Mouse (Mus musculus) midbrain, embryonic 11.5 days (tissue): Measurements from ENCODE around the gene Gstcd. TPM values are rescaled to one million over a fixed set of nuclear protein-coding genes. Genes with fewer than 3 reads are reported as not detected.

Source experiments
- ATAC-seq: fragments of 200-750 bp; cut with Nextera tagmentation; 2 replicates; pipeline ENCODE4 v1.8.0; 2017; ENCODE audit warnings: moderate TSS enrichment, moderate library complexity; ENCODE audit not compliant: low FRiP score
- DNase-seq: peaks from one replicate; pipeline ENCODE4 v3.0.0; 2015; ENCODE audit warnings: low spot score; ENCODE audit errors: missing footprints
- H3K27ac ChIP-seq: fragments of 300-500 bp; sonication (generic); 2 replicates; pipeline ENCODE4 v1.5.1; 2014; ENCODE audit warnings: low read depth, low read length
- H3K27me3 ChIP-seq: fragments of 300-500 bp; sonication (generic); 2 replicates; pipeline ENCODE4 v1.6.1; 2014; ENCODE audit warnings: mild to moderate bottlenecking, low read length, moderate library complexity, mixed read lengths; ENCODE audit not compliant: control insufficient read depth, insufficient read depth
- H3K36me3 ChIP-seq: fragments of 300-500 bp; sonication (generic); 2 replicates; pipeline ENCODE4 v1.6.1; 2014; ENCODE audit warnings: mild to moderate bottlenecking, low read length, moderate library complexity, mixed read lengths; ENCODE audit not compliant: control insufficient read depth, insufficient read depth
- H3K4me1 ChIP-seq: fragments of 300-500 bp; sonication (generic); 2 replicates; pipeline ENCODE4 v1.6.1; 2014; ENCODE audit warnings: low read length; ENCODE audit not compliant: control insufficient read depth, insufficient read depth
- H3K4me2 ChIP-seq: fragments of 300-500 bp; sonication (generic); 2 replicates; pipeline ENCODE4 v1.6.1; 2014; ENCODE audit warnings: mild to moderate bottlenecking, moderate library complexity
- H3K4me3 ChIP-seq: fragments of 300-500 bp; sonication (generic); 2 replicates; pipeline ENCODE4 v1.5.1; 2014; ENCODE audit warnings: low read depth, low read length
- H3K9ac ChIP-seq: fragments of 300-500 bp; sonication (generic); 2 replicates; pipeline ENCODE4 v1.6.1; 2014; ENCODE audit warnings: low read length
- H3K9me3 ChIP-seq: fragments of 300-500 bp; sonication (generic); 2 replicates; pipeline ENCODE4 v1.6.1; 2016; ENCODE audit warnings: low read length; ENCODE audit not compliant: control insufficient read depth
- WGBS: fragments of 180-500 bp; shearing (Covaris S2); extraction: QIAGEN DNeasy Blood & Tissue Kit; methylation state at CpG from one replicate; pipeline ENCODE4 v1.1.7; 2014; 5-methylcytosine and 5-hydroxymethylcytosine counted together
- polyA plus RNA-seq: library from polyadenylated mRNA; unstranded; fragments of >200 nt; fragmentation: Nextera tagmentation; extraction: Ambion mirVana; gene quantifications from 2 replicates; pipeline ENCODE4 v1.2.1, GENCODE M21; 2014

Gstcd gene
- 9.5 and 11.7 TPM in 2 replicates for polyA plus RNA-seq

DNA sequence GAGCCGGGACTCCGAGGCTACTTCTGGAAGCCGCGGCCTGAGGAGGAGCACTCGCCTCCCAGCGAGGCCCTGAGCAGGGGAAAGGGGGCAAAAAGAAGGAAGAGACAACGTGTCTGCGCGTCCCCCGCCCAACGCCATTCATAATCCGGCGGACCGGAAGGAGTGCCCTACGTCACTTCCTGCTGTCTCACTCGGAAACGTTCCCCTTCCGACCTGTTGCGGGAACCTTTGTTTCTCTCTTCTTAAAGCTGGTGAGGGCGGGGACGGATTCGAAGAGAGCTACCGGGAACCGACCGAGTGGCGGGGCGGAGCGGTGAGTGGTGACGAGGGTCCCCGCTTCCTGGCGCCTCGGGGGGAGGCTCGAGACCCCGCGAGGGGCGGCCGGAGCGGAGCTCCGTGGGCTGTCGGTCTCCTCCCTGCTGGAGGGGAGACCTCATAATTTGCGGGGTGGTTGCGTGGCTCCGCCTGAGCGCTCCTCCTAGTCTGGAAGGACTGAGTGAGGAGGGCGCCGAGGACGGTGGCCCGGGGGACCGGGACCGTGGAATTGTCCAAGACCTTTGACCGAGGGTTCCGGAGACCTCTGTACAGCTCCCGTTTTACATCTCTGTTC lies at the start of gene Gstcd, which contains the start of gene Ints12:
TSS of gene Gstcd (minus strand) at position 370 of the 610 bp plus-strand sequence.
TSS of gene Ints12 (plus strand) at position 177 of the 610 bp plus-strand sequence.
- H3K9ac ChIP-seq: peak within 1 kb of the TSS; percentile 98

DNA sequence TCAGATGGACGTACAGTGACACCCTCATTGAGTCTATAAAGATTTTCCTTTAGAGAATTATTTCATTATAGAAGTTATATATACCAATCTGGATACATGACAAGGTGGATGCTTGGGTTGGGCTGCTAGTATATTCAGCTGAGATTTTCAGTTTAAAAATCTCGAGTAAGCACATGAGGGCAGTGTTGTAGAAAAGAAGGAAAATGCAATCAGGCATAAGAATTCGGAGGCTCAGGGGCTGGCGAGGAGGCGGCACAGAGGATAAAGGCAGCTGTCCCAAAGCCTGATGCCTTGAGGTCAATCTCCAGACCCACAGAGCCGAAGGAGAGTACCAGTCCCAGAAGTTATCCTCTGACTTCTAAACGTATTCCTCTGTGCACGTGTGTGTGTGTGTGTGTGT lies 40.8 kb upstream of the Gstcd start:
- DNase-seq (no peak), ATAC-seq (0 out of 2 replicates have a peak, but pooled peaks have one; percentile 38)
- no peak overlapping the region for H3K4me2 ChIP-seq
- no peak overlapping the region for H3K9ac ChIP-seq
- no peak overlapping the region for H3K4me3 ChIP-seq
- no peaks in the 10 kb centered on the region for H3K27me3 ChIP-seq
- no peaks in the 10 kb centered on the region for H3K36me3 ChIP-seq
- H3K9me3 ChIP-seq: no peaks in the 10 kb centered on the region
- no peaks in the 10 kb centered on the region for H3K4me1 ChIP-seq
- WGBS: 62% methylated on average over 8 of the region's 8 CpGs
- no peak overlapping the region for H3K27ac ChIP-seq

More for the DNA sequence above, at the start of gene Gstcd, which contains the start of gene Ints12:
- Histone ChIP-seq H3K27ac (peak within 1 kb of the TSS; percentile 98), H3K4me3 (peak within 1 kb of the TSS; percentile 88), H3K4me2 (peak within 1 kb of the TSS; percentile 75), H3K36me3 (no peaks in the 10 kb centered on the region), H3K4me1 (peaks cover 10% of the 10 kb centered on the region), H3K27me3 (no peaks in the 10 kb centered on the region), H3K9me3 (no peaks in the 10 kb centered on the region)
- whole genome bisulfite sequencing: 0% methylated on average over 52 of the region's 53 CpGs
- peak; percentile 99 for DNase-seq
- ATAC-seq: peak; percentile 98

DNA sequence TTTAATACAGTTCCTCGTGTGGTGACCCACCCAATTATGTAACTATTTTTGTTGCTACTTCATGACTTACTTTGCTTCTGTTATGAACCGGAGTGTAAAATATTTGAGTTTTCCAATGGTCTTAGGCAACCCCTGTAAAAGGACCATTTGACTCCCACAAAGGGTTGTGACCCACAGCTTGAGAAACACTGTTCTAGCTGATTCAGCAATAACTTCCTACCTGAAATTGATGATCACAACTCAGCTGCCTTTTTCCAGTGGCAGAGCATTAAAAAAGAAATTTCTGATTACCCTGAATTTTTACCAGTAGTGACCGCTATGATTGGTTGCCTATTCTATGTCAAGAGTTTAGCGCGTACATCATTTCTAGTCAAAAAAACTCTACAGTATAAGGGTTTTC lies 39.5 kb upstream of the Gstcd start:
- Histone ChIP-seq H3K9ac (no peak overlapping the region), H3K27ac (no peak overlapping the region), H3K4me2 (no peak overlapping the region), H3K4me3 (no peak overlapping the region), H3K27me3 (no peaks in the 10 kb centered on the region), H3K4me1 (no peaks in the 10 kb centered on the region), H3K36me3 (no peaks in the 10 kb centered on the region), H3K9me3 (no peaks in the 10 kb centered on the region)
- DNase-seq: no peak
- 95% methylated on average over 5 of the region's 5 CpGs for WGBS
- no peak for ATAC-seq

DNA sequence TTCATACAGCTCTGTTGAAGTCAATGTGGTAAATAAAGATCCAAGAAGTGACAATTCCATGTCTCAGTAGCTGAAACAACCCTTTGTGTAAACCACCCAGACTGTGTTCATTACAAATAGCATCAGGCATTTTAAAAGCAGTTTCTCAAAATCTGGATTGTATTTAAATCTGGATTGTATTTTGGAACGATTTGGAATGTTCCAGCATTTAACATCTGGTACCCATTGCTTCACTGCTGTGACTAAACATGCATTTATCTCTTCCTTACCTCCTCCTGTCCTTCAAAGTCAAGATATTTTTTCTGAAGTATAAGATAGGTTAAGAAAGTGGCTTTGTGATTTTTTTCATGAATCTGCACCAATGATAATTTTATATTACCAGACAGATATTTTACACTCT lies 21.4 kb upstream of the Gstcd start:
- no peak for DNase-seq
- ATAC-seq: no peak
- 67% methylated on average over 1 of the region's 1 CpGs for WGBS
- Histone ChIP-seq H3K27ac (no peak overlapping the region), H3K36me3 (peaks cover 3% of the 10 kb centered on the region; the same call in 1 of the 2 replicates), H3K4me1 (no peaks in the 10 kb centered on the region), H3K9me3 (no peaks in the 10 kb centered on the region), H3K4me3 (no peak overlapping the region), H3K27me3 (no peaks in the 10 kb centered on the region), H3K9ac (no peak overlapping the region), H3K4me2 (no peak overlapping the region)

DNA sequence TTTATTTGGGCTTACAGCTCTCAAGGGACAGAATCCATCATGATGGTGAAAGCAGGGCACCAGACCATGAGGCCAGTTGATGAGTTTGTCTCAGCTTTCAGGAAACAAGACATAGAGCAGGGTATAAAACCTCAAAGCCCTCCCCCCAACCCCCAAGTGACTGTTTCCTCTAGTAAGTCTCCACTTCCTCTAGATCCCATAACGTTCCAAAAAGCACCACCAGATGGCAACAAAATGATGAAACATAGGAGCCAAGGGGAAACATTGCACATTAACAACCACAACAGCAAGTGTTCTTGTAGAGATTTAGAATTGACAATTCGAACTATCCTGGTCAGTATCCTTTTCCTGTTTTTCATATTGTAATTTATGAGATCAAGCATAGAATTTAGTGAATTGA lies 19.9 kb upstream of the Gstcd start:
- Histone ChIP-seq H3K27me3 (no peaks in the 10 kb centered on the region), H3K4me1 (no peaks in the 10 kb centered on the region), H3K4me2 (no peak overlapping the region), H3K36me3 (peaks cover 3% of the 10 kb centered on the region; the same call in 1 of the 2 replicates), H3K9me3 (no peaks in the 10 kb centered on the region), H3K9ac (no peak overlapping the region), H3K27ac (no peak overlapping the region), H3K4me3 (no peak overlapping the region)
- DNase-seq: peak; percentile 90
- peak; percentile 42; the same call in 1 of the 2 replicates for ATAC-seq
- 33% methylated on average over 2 of the region's 2 CpGs for WGBS

DNA sequence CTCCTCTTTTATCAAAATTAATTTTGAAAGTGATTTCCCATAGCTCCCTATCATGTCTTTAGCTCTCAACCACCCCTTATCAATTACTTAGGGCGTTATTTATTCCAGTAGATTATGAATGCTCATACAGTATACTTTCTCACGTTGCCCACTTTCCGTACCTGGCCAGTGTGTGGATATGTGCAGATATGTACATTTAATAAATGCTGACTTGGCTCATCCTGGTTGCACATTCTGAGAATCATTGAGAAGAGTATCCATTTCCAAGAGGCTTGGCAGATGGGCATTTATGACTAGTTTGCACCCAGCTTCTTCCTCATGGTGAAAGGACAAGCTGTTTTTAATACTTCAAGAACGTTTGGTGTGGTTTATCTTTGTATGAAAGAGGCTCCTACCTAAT lies 18.0 kb upstream of the Gstcd start:
- H3K36me3 ChIP-seq: peaks cover 5% of the 10 kb centered on the region; the same call in 1 of the 2 replicates
- H3K9me3 ChIP-seq: no peaks in the 10 kb centered on the region
- H3K27me3 ChIP-seq: no peaks in the 10 kb centered on the region
- ATAC-seq (no peak), DNase-seq (peak; percentile 65)
- no peak overlapping the region for H3K4me3 ChIP-seq
- H3K9ac ChIP-seq: no peak overlapping the region
- no peak overlapping the region for H3K4me2 ChIP-seq
- no peak overlapping the region for H3K27ac ChIP-seq
- H3K4me1 ChIP-seq: no peaks in the 10 kb centered on the region
- WGBS: 93% methylated on average over 4 of the region's 4 CpGs

DNA sequence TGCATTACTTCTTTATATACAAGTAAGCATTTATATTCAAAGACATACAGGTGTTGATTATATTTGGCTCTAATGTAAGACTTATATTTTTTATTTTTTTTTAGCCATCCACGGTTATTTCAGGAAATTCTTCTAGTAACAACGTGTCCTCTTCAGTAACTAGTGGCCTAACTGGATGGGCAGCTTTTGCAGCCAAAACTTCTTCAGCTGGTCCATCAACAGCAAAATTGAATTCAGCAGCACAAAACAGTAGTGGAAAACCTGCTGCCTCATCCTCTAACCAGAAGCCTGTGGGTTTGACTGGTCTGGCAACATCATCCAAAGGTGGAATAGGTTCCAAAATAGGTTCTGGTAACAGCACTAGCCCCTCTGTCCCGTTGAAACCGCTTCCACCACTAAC lies 16.9 kb upstream of the Gstcd start:
- DNase-seq: no peak
- Histone ChIP-seq H3K9ac (no peak overlapping the region), H3K4me1 (no peaks in the 10 kb centered on the region), H3K9me3 (no peaks in the 10 kb centered on the region), H3K27me3 (no peaks in the 10 kb centered on the region), H3K36me3 (peaks cover 7% of the 10 kb centered on the region), H3K27ac (no peak overlapping the region), H3K4me3 (no peak overlapping the region), H3K4me2 (no peak overlapping the region)
- no peak for ATAC-seq
- WGBS: 96% methylated on average over 4 of the region's 4 CpGs

DNA sequence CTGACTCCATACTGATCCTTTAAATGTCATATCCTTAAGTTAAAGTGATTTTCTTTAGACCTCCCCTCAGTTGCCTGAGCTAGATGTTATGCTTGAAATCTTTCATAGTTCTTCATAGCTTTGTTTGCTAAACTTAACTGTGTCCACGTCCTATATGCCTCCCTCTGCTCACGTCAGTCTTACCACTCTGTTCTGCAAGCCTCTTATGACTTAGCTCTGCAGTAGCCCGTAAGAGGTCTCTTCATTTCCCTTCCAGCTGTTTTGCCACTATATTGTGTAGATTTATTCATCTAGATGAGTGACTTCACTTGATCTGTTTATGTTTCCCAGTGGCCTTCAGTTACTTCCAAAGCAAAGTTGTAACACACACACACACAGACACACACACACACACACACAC lies 12.6 kb upstream of the Gstcd start:
- no peak for ATAC-seq
- no peaks in the 10 kb centered on the region for H3K27me3 ChIP-seq
- H3K9ac ChIP-seq: no peak overlapping the region
- DNase-seq: peak; percentile 77
- no peak overlapping the region for H3K27ac ChIP-seq
- no peak overlapping the region for H3K4me2 ChIP-seq
- H3K36me3 ChIP-seq: peaks cover 13% of the 10 kb centered on the region
- 92% methylated on average over 3 of the region's 3 CpGs for WGBS
- no peak overlapping the region for H3K4me3 ChIP-seq
- no peaks in the 10 kb centered on the region for H3K9me3 ChIP-seq
- no peaks in the 10 kb centered on the region for H3K4me1 ChIP-seq

DNA sequence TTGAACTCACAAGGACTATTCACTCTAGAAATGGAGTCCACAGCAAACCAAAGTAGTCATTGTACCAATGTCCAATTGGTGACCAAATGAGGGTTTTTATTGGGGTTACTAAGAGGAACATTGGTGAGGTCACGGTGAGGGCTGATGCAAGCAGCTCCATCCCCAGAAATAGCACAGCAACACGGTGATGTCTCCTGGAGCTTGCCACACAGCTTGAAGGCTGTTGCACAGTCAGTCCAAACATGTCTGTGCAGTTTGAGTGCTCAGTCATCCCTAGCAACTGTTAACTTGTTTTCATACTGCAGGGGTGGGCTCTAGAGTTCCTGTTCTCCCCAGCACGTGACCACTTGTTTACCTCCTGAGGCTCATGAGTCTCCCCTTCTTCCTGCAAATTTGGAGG lies 11.9 kb upstream of the Gstcd start:
- no peak overlapping the region for H3K4me3 ChIP-seq
- no peak overlapping the region for H3K27ac ChIP-seq
- 89% methylated on average over 3 of the region's 3 CpGs for WGBS
- no peaks in the 10 kb centered on the region for H3K9me3 ChIP-seq
- DNase-seq: peak; percentile 75
- no peaks in the 10 kb centered on the region for H3K27me3 ChIP-seq
- H3K4me1 ChIP-seq: no peaks in the 10 kb centered on the region
- peaks cover 12% of the 10 kb centered on the region for H3K36me3 ChIP-seq
- H3K9ac ChIP-seq: no peak overlapping the region
- H3K4me2 ChIP-seq: no peak overlapping the region
- ATAC-seq: no peak
